Mouse (Mus musculus) ES-E14 (cell line): ENCODE measurements at regions not wholly inside any gene's neighbourhood (a gene's known extent, or its start where the extent isn't known, plus 50 kb on each side); places are given as distances from the start of the nearest gene placed in this dataset.

ENCODE experiments used
- CHD2 ChIP-seq: IDR thresholded peaks from 2 replicates; pipeline ENCODE4 v1.6.1; 2014; ENCODE audit warnings: mild to moderate bottlenecking, low read depth, low read length, inconsistent platforms
- MAFK ChIP-seq: IDR thresholded peaks from 2 replicates; pipeline ENCODE4 v1.6.1; 2014; ENCODE audit warnings: mild to moderate bottlenecking, low read depth, low read length, inconsistent platforms; ENCODE audit not compliant: insufficient read depth
- ZC3H11A ChIP-seq: IDR thresholded peaks from 2 replicates; pipeline ENCODE4 v1.6.1; 2012; ENCODE audit warnings: low read depth, mild to moderate bottlenecking, inconsistent platforms, low read length, borderline replicate concordance
- ZNF384 ChIP-seq: IDR thresholded peaks from 2 replicates; pipeline ENCODE4 v1.6.1; 2012; ENCODE audit warnings: low read depth, low read length, inconsistent platforms

DNA sequence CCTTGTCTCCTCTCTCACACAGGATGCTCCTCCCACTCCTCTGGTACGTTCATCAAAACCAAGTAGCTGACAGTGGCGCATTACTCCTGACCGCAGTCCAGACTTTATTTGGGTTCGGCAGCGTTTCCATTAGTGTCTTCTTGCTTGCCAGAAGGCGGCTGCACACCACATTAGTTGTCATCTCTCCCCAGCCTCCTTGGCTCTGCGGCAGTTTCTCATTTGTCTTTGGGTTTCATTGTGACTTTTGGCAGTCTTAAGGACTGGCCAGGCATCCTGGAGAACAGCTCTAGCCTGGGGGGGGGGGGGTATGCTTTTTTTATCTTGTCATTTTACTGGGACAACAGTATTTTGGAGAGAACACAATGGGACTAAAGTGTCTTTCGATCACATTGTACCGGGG lies 209.0 kb upstream of the Prickle1 start:
- no peak for TF ChIP-seq ZNF384
- no peak for TF ChIP-seq ZC3H11A
- no peak for TF ChIP-seq MAFK
- no peak for TF ChIP-seq CHD2
